Mouse (Mus musculus): ENCODE data around the gene Tbc1d13. TPM values are rescaled to one million over a fixed set of nuclear protein-coding genes. Genes with fewer than 3 reads are reported as not detected.
"Not testable (repeated sequence)": the region's sequence is repeated elsewhere in the genome, so short reads cannot be mapped to it uniquely, and the experiment has no call there.

Gene Tbc1d13
- total and polyA plus RNA-seq, 2 experiments: 25.8 to 42.6 TPM

DNA sequence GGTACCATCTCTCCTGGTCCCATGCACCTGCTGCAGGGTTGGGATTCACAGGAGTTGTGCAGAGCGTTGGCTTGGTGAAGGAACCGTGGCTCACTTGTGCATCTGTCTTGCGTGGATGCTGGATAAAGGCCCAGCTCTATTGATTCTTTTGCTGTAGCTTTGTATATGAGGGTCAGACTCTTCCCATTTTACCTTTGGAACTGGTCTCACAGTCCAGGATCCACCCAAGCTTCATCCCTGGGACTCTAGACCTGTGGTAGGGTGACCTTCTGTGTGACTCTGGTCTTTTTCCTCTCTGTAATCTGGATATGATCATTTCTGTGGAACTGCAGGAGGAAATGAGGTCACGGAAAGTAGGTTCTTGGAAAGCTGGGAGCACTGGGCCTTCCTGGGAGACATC, 10.9 kb downstream of the Tbc1d13 start:
- H3K79me2 ChIP-seq (ENCODE audit: control insufficient read depth, insufficient read depth, low read length): no peaks in the 10 kb centered on the region
- no peaks in the 10 kb centered on the region for H3K27me3 ChIP-seq (ENCODE audit: control insufficient read depth, insufficient read depth, low read length)
- H3K4me1 ChIP-seq (ENCODE audit: control insufficient read depth, insufficient read depth, low read length): peaks cover 26% of the 10 kb centered on the region
- H3K4me3 ChIP-seq (ENCODE audit: insufficient read depth, low read depth, low read length): no peak overlapping the region
- TF ChIP-seq CTCF (IDR thresholded peaks at IDR 0.05; ENCODE audit: low read depth, low read length) (no peak), POLR2A (IDR thresholded peaks at IDR 0.05; ENCODE audit: extremely low read depth, insufficient read depth, low read length) (no peak)
- H3K9ac ChIP-seq (ENCODE audit: low read depth, low read length): no peak overlapping the region
- H3K27ac ChIP-seq (replicated peaks; ENCODE audit: insufficient read depth, low read depth, low read length): peak overlapping the region; percentile 82
- 23% methylated on average over 4 of the region's 4 CpGs for WGBS
- peaks cover 30% of the 10 kb centered on the region for H3K36me3 ChIP-seq (ENCODE audit: control insufficient read depth, insufficient read depth, low read length)
- DNase-seq (ENCODE audit: extremely low read depth, low read depth, low spot score): peak; percentile 92

DNA sequence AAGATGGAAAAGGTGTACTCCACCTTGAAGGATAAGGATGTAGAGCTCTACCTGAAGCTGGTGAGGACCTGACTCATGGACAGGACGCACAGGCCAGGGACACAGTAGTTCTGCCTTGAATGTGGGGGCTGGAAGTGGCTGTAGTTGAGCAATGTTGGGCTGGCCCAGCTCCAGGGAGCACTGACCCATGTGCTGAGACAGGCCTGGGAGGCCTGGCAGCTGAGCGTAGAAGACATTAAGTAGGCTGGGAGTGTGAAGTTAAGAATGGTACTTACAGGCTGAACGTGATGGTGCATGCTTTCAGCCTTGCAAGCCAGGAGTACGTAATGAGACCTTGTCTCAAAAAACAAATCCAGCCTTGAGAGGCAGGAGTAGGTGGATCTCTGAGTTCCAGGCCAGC, 13.9 kb downstream of the Tbc1d13 start:
- DNase-seq (ENCODE audit: extremely low read depth, low read depth, low spot score): peak; percentile 84

DNA sequence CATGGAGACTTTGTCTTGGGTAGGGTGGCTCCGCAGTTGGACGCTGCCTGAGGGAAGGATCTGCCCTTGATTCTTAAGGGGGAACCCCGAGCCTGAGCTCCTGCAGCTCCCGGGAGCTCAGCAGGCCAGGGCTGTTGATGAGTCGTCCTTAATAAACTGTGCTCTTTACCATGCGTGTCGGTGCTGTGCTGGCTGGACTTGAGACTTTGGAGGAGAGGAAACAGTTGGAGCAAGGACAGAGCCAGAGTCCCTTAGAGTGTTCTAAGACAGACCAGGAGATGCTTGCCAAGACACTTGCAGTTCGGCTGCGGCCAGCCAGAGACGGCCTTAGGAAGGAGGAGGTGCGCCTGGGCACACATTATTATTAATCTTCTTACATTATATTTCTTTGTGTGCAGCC, 18.3 kb downstream of the Tbc1d13 start:
- H3K4me1 ChIP-seq (ENCODE audit: control insufficient read depth, insufficient read depth, low read length): peaks cover 9% of the 10 kb centered on the region
- 88% methylated on average over 11 of the region's 11 CpGs for WGBS
- no peaks in the 10 kb centered on the region for H3K27me3 ChIP-seq (ENCODE audit: control insufficient read depth, insufficient read depth, low read length)
- H3K27ac ChIP-seq (replicated peaks; ENCODE audit: insufficient read depth, low read depth, low read length): no peak overlapping the region
- no peak for TF ChIP-seq CTCF (IDR thresholded peaks at IDR 0.05; ENCODE audit: low read depth, low read length)
- TF ChIP-seq POLR2A (IDR thresholded peaks at IDR 0.05; ENCODE audit: extremely low read depth, insufficient read depth, low read length): no peak
- H3K9ac ChIP-seq (ENCODE audit: low read depth, low read length): no peak overlapping the region
- no peak overlapping the region for H3K4me3 ChIP-seq (ENCODE audit: insufficient read depth, low read depth, low read length)
- H3K79me2 ChIP-seq (ENCODE audit: control insufficient read depth, insufficient read depth, low read length): no peaks in the 10 kb centered on the region
- H3K36me3 ChIP-seq (ENCODE audit: control insufficient read depth, insufficient read depth, low read length): peaks cover 16% of the 10 kb centered on the region
- DNase-seq (ENCODE audit: extremely low read depth, low read depth, low spot score): no peak

More for the DNA sequence above, 13.9 kb downstream of the Tbc1d13 start:
- H3K4me3 ChIP-seq (ENCODE audit: insufficient read depth, low read depth, low read length): no peak overlapping the region
- H3K9ac ChIP-seq (ENCODE audit: low read depth, low read length): no peak overlapping the region
- WGBS: 24% methylated on average over 4 of the region's 4 CpGs
- TF ChIP-seq POLR2A (IDR thresholded peaks at IDR 0.05; ENCODE audit: extremely low read depth, insufficient read depth, low read length): no peak
- TF ChIP-seq CTCF (IDR thresholded peaks at IDR 0.05; ENCODE audit: low read depth, low read length): no peak
- peaks cover 16% of the 10 kb centered on the region for H3K36me3 ChIP-seq (ENCODE audit: control insufficient read depth, insufficient read depth, low read length)
- H3K79me2 ChIP-seq (ENCODE audit: control insufficient read depth, insufficient read depth, low read length): no peaks in the 10 kb centered on the region
- H3K27ac ChIP-seq (replicated peaks; ENCODE audit: insufficient read depth, low read depth, low read length): peak overlapping the region; percentile 42; the same call in 1 of the 2 replicates
- H3K4me1 ChIP-seq (ENCODE audit: control insufficient read depth, insufficient read depth, low read length): peaks cover 26% of the 10 kb centered on the region
- H3K27me3 ChIP-seq (ENCODE audit: control insufficient read depth, insufficient read depth, low read length): no peaks in the 10 kb centered on the region

DNA sequence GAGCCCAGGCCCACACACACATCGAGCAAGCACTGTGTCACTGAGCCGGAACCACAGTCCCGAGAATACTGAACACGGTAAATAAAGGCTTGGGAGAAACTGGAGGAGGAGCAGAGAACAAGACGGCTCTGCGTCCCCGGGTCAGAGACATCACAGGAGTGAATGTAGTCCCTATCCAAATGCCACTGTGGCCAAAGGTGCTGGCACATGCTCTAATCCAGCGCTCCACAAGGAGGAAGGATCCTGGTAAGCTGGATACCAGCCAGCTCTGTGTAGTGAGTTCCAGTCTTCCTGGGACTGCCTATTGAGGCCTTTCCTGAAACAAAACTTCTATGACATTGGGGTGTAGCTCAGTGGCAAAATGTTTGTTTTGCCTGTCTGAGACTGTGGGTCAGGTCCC, 19.1 kb downstream of the Tbc1d13 start:
- no peaks in the 10 kb centered on the region for H3K27me3 ChIP-seq (ENCODE audit: control insufficient read depth, insufficient read depth, low read length)
- peaks cover 15% of the 10 kb centered on the region for H3K36me3 ChIP-seq (ENCODE audit: control insufficient read depth, insufficient read depth, low read length)
- H3K27ac ChIP-seq (replicated peaks; ENCODE audit: insufficient read depth, low read depth, low read length): no peak overlapping the region
- peak; percentile 43 for DNase-seq (ENCODE audit: extremely low read depth, low read depth, low spot score)
- no peaks in the 10 kb centered on the region for H3K79me2 ChIP-seq (ENCODE audit: control insufficient read depth, insufficient read depth, low read length)
- no peak overlapping the region for H3K4me3 ChIP-seq (ENCODE audit: insufficient read depth, low read depth, low read length)
- no peak overlapping the region for H3K9ac ChIP-seq (ENCODE audit: low read depth, low read length)
- 64% methylated on average over 8 of the region's 8 CpGs for WGBS
- TF ChIP-seq POLR2A (IDR thresholded peaks at IDR 0.05; ENCODE audit: extremely low read depth, insufficient read depth, low read length) (no peak), CTCF (IDR thresholded peaks at IDR 0.05; ENCODE audit: low read depth, low read length) (no peak)
- peaks cover 2% of the 10 kb centered on the region for H3K4me1 ChIP-seq (ENCODE audit: control insufficient read depth, insufficient read depth, low read length)

DNA sequence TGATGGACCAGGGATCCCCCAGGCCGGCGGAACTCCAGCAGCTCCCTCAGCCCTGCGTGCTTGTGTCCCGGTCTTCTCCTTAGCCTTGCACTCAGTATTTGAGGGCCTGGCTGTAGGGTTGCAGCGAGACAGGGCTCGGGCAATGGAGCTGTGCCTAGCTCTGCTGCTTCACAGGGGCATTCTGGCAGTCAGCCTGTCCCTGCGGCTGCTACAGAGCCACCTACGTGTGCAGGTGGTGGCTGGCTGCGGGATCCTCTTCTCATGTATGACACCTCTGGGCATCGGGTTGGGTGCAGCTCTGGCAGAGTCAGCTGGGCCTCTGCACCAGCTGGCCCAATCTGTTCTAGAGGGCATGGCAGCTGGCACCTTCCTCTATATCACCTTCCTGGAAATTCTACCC, 26.3 kb downstream of the Tbc1d13 start:
- H3K4me1 ChIP-seq (ENCODE audit: control insufficient read depth, insufficient read depth, low read length); H3K27me3 ChIP-seq (ENCODE audit: control insufficient read depth, insufficient read depth, low read length); H3K4me3 ChIP-seq (ENCODE audit: insufficient read depth, low read depth, low read length); H3K79me2 ChIP-seq (ENCODE audit: control insufficient read depth, insufficient read depth, low read length); H3K9ac ChIP-seq (ENCODE audit: low read depth, low read length); H3K36me3 ChIP-seq (ENCODE audit: control insufficient read depth, insufficient read depth, low read length); H3K27ac ChIP-seq (replicated peaks; ENCODE audit: insufficient read depth, low read depth, low read length); DNase-seq (ENCODE audit: extremely low read depth, low read depth, low spot score): not testable (repeated sequence)
- WGBS: 91% methylated on average over 7 of the region's 10 CpGs

DNA sequence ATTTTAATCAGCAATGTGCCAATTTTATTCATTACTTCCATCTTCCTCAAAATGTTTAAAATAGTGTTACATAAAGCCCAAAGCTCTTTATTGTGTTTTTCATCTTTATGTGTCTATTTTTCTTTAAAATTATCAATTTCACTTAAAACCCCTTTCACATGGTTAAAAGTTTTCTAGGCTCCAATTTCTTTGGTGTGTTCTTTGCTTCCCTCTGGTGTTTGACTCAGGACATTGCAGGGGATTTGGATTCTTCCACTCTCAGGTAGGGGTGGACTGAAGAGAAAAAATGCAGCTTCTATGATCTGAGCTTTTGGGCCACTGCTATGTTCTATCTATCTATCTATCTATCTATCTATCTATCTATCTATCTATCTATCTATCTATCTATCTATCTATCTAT, 28.3 kb downstream of the Tbc1d13 start:
- TF ChIP-seq CTCF (IDR thresholded peaks at IDR 0.05; ENCODE audit: low read depth, low read length) (peak; percentile 32; the same call in 1 of the 2 replicates), POLR2A (IDR thresholded peaks at IDR 0.05; ENCODE audit: extremely low read depth, insufficient read depth, low read length) (no peak)
- Histone ChIP-seq H3K27me3 (ENCODE audit: control insufficient read depth, insufficient read depth, low read length) (no peaks in the 10 kb centered on the region), H3K4me1 (ENCODE audit: control insufficient read depth, insufficient read depth, low read length) (no peaks in the 10 kb centered on the region), H3K4me3 (ENCODE audit: insufficient read depth, low read depth, low read length) (no peak overlapping the region), H3K36me3 (ENCODE audit: control insufficient read depth, insufficient read depth, low read length) (no peaks in the 10 kb centered on the region), H3K9ac (ENCODE audit: low read depth, low read length) (no peak overlapping the region), H3K79me2 (ENCODE audit: control insufficient read depth, insufficient read depth, low read length) (no peaks in the 10 kb centered on the region), H3K27ac (replicated peaks; ENCODE audit: insufficient read depth, low read depth, low read length) (no peak overlapping the region)
- DNase-seq (ENCODE audit: extremely low read depth, low read depth, low spot score): peak; percentile 58

All from liver, adult 2 months (tissue).